Mouse (Mus musculus) adrenal gland (tissue): ENCODE results near the gene 2700097O09Rik.
"Not testable (repeated sequence)": the region's sequence is repeated elsewhere in the genome, so short reads cannot be mapped to it uniquely, and the experiment has no call there.

Source experiments
- intact Hi-C: fragments of 180-260 bp; cut with DNase I; formaldehyde crosslinking; loops from one replicate; pipeline ENCODE4 v1.15.1; 2025
- long read RNA-seq, 2 experiments: library from polyadenylated mRNA; unstranded; transcript quantifications; one replicate each; pipeline ENCODE4 v2.0.0; 2020; ENCODE audit warnings: borderline replicate concordance in 1 of 2; ENCODE audit not compliant: insufficient replicate concordance in 1 of 2

2700097O09Rik gene
- long read RNA-seq, experiment 1, full-length matches to known transcripts = 15 of 21 reads
- long read RNA-seq, experiment 1, partial matches to known transcripts = 6 of 21 reads
- long read RNA-seq, experiment 1, other reads (novel, unspliced or antisense) = 0 of 21 reads
- long read RNA-seq, experiment 2, full-length matches to known transcripts = 22 of 32 reads
- long read RNA-seq, experiment 2, partial matches to known transcripts = 6 of 32 reads
- long read RNA-seq, experiment 2, other reads (novel, unspliced or antisense) = 4 of 32 reads

DNA sequence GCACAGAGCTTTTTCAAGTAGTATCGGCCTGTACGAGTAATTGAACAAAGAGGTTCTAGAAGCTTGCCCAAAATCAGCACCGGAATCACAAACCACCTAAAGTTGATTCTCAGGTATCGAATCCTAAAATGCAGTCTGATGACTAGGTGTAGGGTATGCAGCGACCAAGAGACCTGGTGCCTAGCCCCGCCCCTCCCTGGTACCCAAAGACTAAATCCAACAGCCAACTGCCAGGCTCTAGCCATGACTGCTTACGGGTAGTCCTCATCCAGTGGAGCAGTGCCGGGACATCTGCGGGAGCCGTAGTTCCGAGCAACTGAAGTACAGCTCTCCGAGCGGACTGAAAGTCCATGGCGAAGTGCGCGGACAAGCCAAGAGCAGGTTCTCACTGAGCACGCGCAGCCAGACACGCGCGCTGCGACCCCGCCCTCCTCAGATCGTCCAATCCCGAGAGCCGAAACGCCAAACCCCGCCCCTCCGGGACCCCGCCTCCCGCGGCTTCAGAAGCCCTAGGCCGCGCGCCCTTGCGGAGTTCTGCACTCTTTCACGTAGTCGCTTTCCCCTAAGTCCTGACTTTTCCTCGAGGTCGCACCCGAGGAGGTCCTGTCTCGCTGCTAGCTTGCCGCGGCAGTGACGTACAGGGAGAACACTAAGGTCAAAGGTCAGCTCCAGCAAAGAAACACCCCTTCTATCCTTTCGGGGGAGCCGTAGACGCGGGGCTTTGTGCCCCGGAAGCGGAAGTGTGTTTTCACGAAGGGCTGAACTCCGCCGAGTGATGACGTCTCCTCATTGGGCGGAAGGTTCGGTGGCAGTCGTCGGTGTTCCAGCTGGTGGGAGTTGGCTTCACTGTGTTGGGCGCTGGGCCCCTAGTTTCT is at the start of gene 2700097O09Rik, which contains the start of gene Srp54a:
Gene 2700097O09Rik, minus strand, starts transcription at position 385 of the 875 bp plus-strand sequence.
Gene Srp54a, plus strand, starts transcription at position 537 of the 875 bp plus-strand sequence.
- intact Hi-C loops = not testable (repeated sequence)

GRCm38 (mm10) chr12:55124731-55125130 is 44.8 kb upstream of the 2700097O09Rik start:
- intact Hi-C loops = not testable (repeated sequence)

DNA sequence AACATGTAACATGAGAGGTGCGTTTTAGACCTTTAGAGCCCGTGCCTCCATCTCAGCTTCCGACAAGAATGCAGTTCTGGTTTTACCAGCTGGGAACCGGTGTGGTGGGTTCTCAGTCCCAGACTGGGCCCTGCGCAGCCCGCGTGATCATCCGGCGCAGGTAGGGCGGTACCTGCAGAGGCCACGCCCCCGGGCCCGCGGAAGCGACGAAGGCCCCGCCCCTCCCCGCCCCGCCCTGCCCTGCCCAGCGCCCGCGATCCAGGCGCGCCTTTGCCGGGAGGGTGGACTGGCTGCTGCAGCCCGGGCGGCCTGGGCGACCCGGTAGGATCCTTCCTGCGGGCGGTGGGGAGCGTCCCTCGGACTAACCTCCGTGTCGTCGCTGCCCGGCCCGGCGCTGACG is 44.3 kb upstream of the 2700097O09Rik start, which contains the start of gene Fam177a:
Gene Fam177a, plus strand, starts transcription at position 228 of the 400 bp plus-strand sequence.
- intact Hi-C loops = not testable (repeated sequence)

DNA sequence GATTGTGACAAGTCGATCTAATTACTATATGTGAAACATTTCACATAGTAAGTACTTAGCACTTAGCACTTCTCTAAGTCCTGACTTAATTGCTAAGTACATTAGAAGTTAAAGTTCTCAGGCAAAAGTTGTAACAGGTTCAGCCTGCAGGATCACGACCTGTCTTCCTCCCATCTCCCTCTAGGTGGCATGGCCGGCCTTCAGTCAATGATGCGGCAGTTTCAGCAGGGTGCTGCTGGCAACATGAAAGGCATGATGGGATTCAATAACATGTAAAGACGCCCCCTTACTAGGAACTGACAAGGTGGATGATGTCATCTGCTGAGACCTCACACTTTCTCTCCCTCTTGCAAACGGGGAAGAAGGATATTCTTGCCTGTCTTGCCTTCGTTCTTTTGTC is 32.7 kb upstream of the 2700097O09Rik start:
- intact Hi-C loops = not testable (repeated sequence)

DNA sequence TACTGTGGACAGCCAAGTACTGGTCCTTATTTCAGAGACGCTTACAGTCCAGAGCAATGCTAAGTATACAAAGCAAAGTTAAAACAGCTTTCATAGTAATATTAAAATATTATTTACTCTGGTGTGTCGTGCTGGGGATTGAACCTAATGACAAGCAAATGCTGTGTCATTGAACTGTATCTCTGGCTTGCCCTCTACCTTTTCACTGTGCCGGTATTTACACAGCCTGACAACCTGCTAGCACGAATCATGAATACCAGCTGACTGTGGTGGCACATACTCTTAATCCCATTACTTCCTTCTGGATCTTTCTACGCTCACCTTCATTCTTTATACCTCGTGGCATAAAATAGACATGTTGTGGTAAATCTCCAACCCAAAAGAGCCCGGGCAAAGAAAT is 12.2 kb upstream of the 2700097O09Rik start:
- intact Hi-C loops = not testable (repeated sequence)

GRCm38 (mm10) chr12:55080601-55080942 is 662 bp upstream of the 2700097O09Rik start:
- intact Hi-C loops = not testable (repeated sequence)

GRCm38 (mm10) chr12:55078706-55079105 is 1.2 kb downstream of the 2700097O09Rik start:
- intact Hi-C loops = not testable (repeated sequence)

DNA sequence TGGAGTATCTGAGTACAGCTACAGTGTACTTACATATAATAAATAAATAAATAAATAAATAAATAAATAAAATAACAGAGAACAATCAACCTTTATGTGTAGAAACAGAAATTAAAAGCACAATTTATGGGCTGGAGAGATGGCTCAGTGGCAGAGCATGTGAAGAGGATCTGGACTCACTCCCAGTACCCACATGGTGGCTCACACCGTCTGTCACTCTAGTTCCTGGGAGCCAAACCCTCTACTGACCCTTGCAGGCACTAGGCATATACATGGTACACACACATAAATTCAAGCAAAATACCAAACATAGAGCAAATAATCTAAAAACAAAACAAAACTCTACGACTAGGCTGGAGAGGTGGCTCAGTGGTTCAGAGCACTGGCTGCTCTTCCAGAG is 4.6 kb downstream of the 2700097O09Rik start:
- intact Hi-C loops = no loop called here

GRCm38 (mm10) chr12:55073686-55074085 is 6.2 kb downstream of the 2700097O09Rik start:
- intact Hi-C loops = no loop called here

DNA sequence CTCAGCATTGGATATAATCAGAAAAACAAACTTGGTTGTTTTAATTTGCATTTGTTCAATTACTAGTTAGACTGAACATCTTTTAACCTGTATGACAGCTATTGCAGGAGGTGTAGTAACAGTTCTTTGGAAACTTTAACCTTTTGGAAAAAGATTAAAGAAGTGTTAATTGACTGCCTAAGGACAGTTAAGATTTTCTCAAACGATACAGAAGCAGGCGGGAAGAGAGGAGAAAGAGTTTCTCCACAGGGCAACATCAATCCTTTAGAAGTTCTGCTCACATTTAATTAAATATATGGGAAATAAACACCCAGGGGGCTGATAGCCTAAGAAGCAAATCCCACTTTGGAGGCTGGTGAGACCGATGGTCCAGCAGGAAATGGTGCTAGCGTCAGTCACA is 7.4 kb downstream of the 2700097O09Rik start:
- intact Hi-C loops = no loop called here

DNA sequence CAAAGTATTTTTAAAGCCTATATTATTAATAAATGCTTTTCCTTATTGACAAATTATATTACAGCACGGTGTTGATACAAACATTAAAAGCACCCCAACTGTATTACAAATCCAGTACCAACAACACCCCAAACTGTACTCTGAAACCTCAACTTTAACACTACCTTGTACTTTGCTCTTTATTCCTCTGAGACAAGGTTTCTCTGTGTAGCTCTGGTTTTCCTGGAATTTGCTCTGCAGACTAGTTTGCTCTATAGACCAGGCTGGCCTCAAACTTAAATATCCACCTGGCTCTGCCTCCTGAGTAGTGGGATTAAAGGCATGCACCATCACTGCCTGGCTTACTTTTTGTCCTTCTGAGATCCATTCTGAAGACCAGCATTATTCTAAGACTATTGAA is 17.8 kb downstream of the 2700097O09Rik start:
- intact Hi-C loops = no loop called here

GRCm38 (mm10) chr12:55061006-55061405 is 18.9 kb downstream of the 2700097O09Rik start:
- intact Hi-C loops = no loop called here

GRCm38 (mm10) chr12:55060212-55060898 is 19.6 kb downstream of the 2700097O09Rik start:
- intact Hi-C loops = no loop called here

DNA sequence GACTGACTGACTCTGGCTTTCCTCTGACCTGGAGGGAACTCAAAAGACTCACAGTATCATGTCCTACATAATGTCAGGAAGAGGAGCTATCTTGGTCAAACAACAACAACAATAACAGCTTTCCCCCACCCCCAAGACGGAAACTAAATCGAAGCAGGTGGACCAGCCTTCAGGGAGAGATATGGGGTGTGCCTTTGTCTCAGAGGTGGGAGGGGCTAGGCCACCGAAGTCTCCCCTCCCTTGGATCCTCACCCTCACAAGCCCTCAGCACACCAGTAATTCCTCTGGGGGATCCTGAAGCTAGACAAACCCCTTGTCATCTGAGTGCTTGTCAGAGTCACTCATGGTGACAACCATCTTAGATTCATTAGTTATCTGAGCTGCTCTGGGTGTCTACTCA is 20.1 kb downstream of the 2700097O09Rik start:
- intact Hi-C loops = no loop called here

DNA sequence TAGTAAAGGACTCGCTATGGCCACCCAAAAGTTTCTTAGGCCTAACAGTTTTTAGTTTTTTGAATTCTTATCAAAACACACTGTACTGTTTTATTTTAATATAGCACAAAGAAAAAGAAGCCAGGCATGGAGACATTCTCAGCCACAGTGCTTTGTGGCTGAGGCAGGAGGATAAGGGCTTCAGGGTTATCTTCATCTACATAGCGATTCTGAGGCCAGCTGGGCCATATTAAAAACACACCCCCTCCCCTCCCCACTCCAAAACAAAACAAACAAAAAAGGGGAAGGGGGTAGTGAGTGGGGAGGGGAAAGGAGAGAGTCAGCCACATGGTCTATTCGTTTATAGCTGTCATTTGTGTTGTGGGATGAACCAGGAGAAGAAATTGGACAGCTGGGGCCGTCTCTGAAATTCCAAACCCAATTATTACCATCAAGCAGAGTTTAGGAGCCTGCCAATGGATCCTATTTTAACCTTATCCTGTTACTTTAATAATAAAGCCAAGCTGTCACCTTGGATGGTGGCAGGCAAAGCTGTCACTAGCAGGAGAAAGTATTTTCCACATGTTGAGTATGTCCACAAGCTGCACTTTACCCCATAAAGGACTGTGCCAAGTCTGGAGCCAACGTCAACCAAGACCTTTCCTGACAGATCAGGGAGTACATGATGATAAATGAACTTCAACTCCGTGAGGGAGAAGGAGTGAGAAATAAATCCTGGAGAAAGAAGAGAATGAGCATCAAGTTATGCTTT is 20.9 kb downstream of the 2700097O09Rik start:
- intact Hi-C loops = no loop called here

DNA sequence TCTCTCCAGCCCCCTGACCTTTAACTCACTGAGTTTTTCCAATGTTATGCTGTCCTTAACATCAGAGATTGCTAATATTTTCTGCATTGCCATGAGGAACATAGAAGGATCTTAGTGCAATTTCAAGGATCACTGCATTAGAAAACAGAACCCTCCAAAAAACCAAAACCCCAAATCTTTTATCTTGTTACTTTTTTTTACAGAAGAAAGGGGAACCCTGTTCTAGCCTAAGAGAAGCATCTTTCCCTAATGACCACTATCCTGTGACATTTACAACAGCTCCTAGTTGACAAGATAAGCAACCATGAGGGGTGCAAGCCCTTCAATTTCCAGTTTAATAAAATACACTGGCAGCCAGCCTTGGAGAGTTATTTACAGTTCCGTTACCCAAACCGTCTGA is 23.2 kb downstream of the 2700097O09Rik start:
- intact Hi-C loops = no loop called here

GRCm38 (mm10) chr12:55054551-55055241 is 25.2 kb downstream of the 2700097O09Rik start:
- intact Hi-C loops = no loop called here

DNA sequence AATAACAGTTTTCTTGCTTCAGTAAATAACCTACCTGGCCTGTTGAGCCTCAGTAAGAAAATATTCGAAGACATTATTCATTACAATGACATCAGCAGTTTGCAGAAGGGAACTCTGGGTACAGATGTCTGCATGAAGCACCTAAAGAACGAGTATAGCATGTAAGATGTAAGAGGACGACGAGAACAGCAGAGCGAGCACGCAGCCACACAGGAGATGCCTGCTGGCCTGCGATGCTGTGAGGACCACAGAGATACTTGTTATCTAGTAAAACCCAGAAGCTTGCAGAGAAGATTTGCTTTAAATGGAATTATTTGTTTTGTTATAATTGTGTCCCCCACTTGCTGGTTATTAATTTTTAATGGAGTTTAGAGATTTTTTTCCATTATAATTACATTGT is 26.6 kb downstream of the 2700097O09Rik start:
- intact Hi-C loops = no loop called here

DNA sequence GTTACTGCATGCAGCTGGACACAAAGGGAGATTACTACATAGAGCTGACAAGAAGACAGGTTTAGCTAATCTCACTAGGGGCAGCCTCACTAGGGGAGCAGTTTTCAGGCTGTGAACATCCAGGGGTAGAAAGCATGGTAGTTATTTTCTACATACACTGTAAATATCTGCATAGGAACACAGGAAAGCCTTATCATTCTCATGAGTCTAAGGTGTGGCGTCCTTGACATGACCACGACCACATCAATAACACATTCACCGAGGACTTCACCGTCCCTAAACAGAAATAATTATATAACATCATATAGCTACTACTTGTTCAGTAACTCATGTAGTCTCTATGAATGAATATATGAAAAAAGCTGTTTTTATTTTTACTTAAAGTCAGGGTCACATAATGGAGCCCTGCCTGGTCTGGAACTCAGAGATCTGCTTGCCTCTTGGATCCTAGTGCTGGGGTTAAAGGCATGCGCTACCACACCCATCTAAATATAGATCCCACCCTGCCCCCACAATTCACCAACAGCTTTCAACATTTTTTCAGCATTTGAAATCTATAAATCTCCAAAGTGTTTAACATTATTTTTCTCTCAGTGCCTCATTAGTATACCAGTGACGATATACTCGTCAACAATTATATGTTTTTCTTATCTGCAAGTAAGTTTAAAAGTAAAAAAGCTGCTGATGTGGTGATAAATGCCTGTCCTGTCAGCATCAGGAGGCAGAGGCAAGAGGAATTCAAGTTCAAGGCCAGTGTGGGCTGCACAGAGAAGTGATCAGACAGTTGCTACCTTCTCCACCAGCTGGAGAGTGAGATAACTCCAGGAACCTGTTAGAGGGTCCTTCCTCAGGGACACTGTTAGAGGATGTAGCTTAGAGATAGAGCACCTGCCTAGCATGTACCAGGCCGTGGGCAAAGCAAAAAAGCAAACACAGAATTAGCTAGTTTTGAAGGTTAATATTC is 28.4 kb downstream of the 2700097O09Rik start:
- intact Hi-C loops = no loop called here
